Mouse (Mus musculus): ENCODE data around the gene AI837181. TPM values are rescaled to one million over a fixed set of nuclear protein-coding genes. Genes with fewer than 3 reads are reported as not detected.
A peak's percentile ranks its signal among the peaks of the same experiment; 100 is the strongest.

AI837181 gene
- total RNA-seq (2014; fragmentation: Nextera tagmentation): 29.8 and 30.5 TPM in 2 replicates
- total RNA-seq (2017): 10.2 and 10.5 TPM in 2 replicates
- polyA plus RNA-seq (2012): 59.5 and 68.5 TPM in 2 replicates

DNA sequence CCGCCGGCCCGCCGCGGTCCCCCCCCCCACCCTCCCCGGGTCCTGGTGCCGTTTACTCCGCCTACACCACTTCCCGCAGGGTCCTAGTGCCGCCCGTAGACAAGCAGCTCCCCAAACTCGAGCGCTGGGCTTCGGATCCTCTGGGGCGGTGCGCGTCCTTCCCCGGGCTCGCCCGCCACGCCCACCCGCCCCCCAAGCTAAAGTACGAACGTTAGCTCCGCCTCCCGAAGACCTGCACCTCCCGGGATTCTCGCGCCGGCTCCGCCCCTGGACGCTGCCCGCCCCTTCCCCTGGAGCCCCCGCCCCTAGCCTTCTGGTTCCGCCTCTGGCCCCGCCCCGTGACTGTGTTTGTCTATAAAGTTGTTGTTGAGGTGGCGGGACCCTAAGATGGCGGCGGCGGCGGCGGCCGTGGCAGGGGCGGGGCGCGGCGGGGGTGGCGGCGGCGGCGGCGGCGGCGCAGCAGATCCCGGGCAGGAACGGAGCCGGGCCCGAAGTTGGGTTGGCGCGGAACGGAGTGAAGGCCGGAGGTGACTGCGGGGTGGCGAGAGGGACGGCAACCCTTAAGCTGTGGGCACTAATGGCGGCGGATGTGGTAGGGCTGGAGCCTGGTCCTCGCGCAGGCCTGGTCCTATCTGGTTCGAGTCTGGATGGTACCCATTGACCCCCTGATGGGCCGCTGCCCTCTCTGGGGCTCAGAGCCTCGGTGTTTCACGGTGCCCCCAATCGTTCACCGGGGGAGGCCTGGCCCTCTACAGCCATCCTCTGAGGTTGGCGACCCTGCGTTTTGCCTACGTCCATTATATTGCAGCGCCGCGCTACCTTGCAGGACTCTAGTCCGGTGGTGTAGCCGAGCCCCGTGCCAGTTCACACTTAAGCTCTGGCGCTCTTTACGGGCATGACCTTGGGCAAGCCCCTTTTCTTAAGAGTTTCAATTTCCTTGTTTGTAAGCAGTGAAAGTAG is at the start of gene AI837181, which contains the start of gene Drap1:
Gene AI837181 (plus strand): TSS at position 363 of the 960 bp plus-strand sequence.
Gene Drap1 (minus strand): TSS at position 198 of the 960 bp plus-strand sequence.
- no peaks in the 10 kb centered on the region for H3K9me3 ChIP-seq (replicated peaks)
- TF ChIP-seq TAL1 (conservative IDR thresholded peaks at IDR 0.05; ENCODE audit: low read depth, low read length) (no peak), GATA2 (IDR thresholded peaks at IDR 0.05; ENCODE audit: borderline replicate concordance, low read depth, low read length) (no peak), GATA1 (IDR thresholded peaks at IDR 0.05; ENCODE audit: borderline replicate concordance, low read length) (no peak), POLR2AphosphoS5 (IDR thresholded peaks at IDR 0.05; ENCODE audit: insufficient replicate concordance, low read depth, low read length) (no peak), CTCF (IDR thresholded peaks at IDR 0.05; ENCODE audit: low read depth, low read length) (no peak)
- no peaks in the 10 kb centered on the region for H3K27me3 ChIP-seq (ENCODE audit: insufficient read depth, low read length)
- peaks cover 55% of the 10 kb centered on the region for H3K4me1 ChIP-seq (ENCODE audit: insufficient read depth, low read depth, low read length)
- peaks cover 76% of the 10 kb centered on the region for H3K36me3 ChIP-seq (replicated peaks)
- DNase-seq (ENCODE audit: low spot score) (peak; percentile 97), ATAC-seq (ENCODE audit: extremely low read depth, insufficient number of reproducible peaks, low FRiP score, poor library complexity, severe bottlenecking) (peak; percentile 76)
- H3K4me3 ChIP-seq (ENCODE audit: low read depth, low read length): peak within 1 kb of the TSS; percentile 100

DNA sequence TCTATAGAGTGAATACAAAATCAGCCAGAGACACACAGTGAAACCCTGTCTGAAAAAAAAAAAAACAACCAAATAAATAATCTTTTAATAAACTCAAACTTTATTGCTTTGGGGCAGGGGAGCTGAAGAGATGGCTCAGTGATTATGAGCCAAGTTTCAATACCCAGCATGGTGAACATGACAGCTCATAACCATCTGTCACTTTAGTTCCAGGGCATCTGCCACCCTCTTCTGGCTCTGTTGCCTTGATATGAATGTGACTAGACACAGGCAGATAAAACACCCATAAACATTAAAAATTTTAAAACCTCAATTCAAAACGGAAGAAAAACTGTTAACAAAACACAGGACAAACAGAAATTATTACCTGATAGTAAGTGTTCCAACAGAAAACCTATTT is 47.5 kb upstream of the AI837181 start:
- Histone ChIP-seq H3K36me3 (replicated peaks) (peaks cover 94% of the 10 kb centered on the region), H3K9me3 (replicated peaks) (no peaks in the 10 kb centered on the region), H3K4me3 (ENCODE audit: low read depth, low read length) (no peak overlapping the region), H3K4me1 (ENCODE audit: insufficient read depth, low read depth, low read length) (peaks cover 6% of the 10 kb centered on the region; the same call in 1 of the 2 replicates), H3K27me3 (ENCODE audit: insufficient read depth, low read length) (no peaks in the 10 kb centered on the region)
- TF ChIP-seq GATA1 (IDR thresholded peaks at IDR 0.05; ENCODE audit: borderline replicate concordance, low read length): no peak
- DNase-seq (ENCODE audit: low spot score) (no peak), ATAC-seq (ENCODE audit: extremely low read depth, insufficient number of reproducible peaks, low FRiP score, poor library complexity, severe bottlenecking) (no peak)

- no peaks in the 10 kb centered on the region for H3K27me3 ChIP-seq (ENCODE audit: insufficient read depth, low read length)
- peaks cover 89% of the 10 kb centered on the region for H3K36me3 ChIP-seq (replicated peaks)
- no peaks in the 10 kb centered on the region for H3K9me3 ChIP-seq (replicated peaks)
- ATAC-seq (ENCODE audit: extremely low read depth, insufficient number of reproducible peaks, low FRiP score, poor library complexity, severe bottlenecking) (no peak), DNase-seq (ENCODE audit: low spot score) (no peak)
- no peak for TF ChIP-seq POLR2AphosphoS5 (IDR thresholded peaks at IDR 0.05; ENCODE audit: insufficient replicate concordance, low read depth, low read length)
- no peak overlapping the region for H3K4me3 ChIP-seq (ENCODE audit: low read depth, low read length)
- peaks cover 25% of the 10 kb centered on the region for H3K4me1 ChIP-seq (ENCODE audit: insufficient read depth, low read depth, low read length)
Observed at GRCm38 (mm10) chr19:5383326-5383725, 41.6 kb upstream of the AI837181 start.

DNA sequence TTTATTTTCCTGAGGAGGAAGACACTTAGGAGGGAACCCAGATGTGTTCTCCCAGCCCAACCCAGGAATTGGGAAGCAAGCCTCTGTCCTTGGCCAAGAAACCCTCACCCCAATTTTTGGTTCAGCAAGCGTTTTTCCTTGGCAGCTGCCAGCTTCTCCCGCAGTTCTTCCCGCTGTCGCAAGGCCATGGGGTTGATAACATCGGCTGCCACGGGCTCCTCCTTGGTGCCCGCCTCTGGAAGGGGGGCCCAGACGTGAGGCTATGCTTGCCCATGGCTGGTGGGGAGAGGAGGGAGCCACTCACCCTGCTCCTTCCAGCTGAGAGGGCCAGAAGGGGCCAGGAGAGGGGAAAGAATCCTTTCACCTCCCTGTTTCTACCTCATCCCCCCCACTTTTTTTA is 40.2 kb upstream of the AI837181 start:
- ATAC-seq (ENCODE audit: extremely low read depth, insufficient number of reproducible peaks, low FRiP score, poor library complexity, severe bottlenecking) (no peak), DNase-seq (ENCODE audit: low spot score) (no peak)
- Histone ChIP-seq H3K9me3 (replicated peaks) (no peaks in the 10 kb centered on the region), H3K27me3 (ENCODE audit: insufficient read depth, low read length) (no peaks in the 10 kb centered on the region), H3K36me3 (replicated peaks) (peaks cover 75% of the 10 kb centered on the region), H3K4me3 (ENCODE audit: low read depth, low read length) (no peak overlapping the region), H3K4me1 (ENCODE audit: insufficient read depth, low read depth, low read length) (peaks cover 29% of the 10 kb centered on the region)
- TF ChIP-seq GATA2 (IDR thresholded peaks at IDR 0.05; ENCODE audit: borderline replicate concordance, low read depth, low read length) (no peak), CTCF (IDR thresholded peaks at IDR 0.05; ENCODE audit: low read depth, low read length) (no peak), TAL1 (conservative IDR thresholded peaks at IDR 0.05; ENCODE audit: low read depth, low read length) (no peak), GATA1 (IDR thresholded peaks at IDR 0.05; ENCODE audit: borderline replicate concordance, low read length) (no peak), POLR2AphosphoS5 (IDR thresholded peaks at IDR 0.05; ENCODE audit: insufficient replicate concordance, low read depth, low read length) (no peak)

DNA sequence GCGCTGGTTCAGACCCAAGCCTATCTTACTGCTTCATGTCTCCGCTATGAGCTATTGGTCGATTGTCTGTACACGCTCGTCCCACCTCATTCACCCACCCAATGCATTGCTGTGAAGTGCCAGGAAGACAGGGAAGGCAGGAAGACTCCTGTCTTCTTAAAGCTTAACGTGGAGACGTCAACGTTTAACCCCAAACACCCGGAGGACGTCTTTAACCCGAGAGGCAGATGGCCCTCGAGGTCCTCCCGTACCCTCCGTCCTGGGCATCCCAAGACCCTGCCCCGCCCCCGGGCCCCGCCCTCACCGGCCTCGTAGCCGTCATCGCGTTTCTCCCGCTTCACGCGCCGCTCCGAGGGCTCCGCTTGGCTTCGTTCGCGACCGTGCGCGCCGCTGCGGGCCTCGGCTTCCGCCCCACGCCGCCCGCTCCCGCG is 36.9 kb upstream of the AI837181 start:
- H3K4me3 ChIP-seq (ENCODE audit: low read depth, low read length): peak overlapping the region; percentile 96
- DNase-seq (ENCODE audit: low spot score) (peak; percentile 50), ATAC-seq (ENCODE audit: extremely low read depth, insufficient number of reproducible peaks, low FRiP score, poor library complexity, severe bottlenecking) (no peak)
- H3K36me3 ChIP-seq (replicated peaks): peaks cover 61% of the 10 kb centered on the region
- peaks cover 49% of the 10 kb centered on the region for H3K4me1 ChIP-seq (ENCODE audit: insufficient read depth, low read depth, low read length)
- no peak for TF ChIP-seq GATA2 (IDR thresholded peaks at IDR 0.05; ENCODE audit: borderline replicate concordance, low read depth, low read length)
- TF ChIP-seq TAL1 (conservative IDR thresholded peaks at IDR 0.05; ENCODE audit: low read depth, low read length): no peak
- no peak for TF ChIP-seq CTCF (IDR thresholded peaks at IDR 0.05; ENCODE audit: low read depth, low read length)
- no peak for TF ChIP-seq POLR2AphosphoS5 (IDR thresholded peaks at IDR 0.05; ENCODE audit: insufficient replicate concordance, low read depth, low read length)
- no peak for TF ChIP-seq GATA1 (IDR thresholded peaks at IDR 0.05; ENCODE audit: borderline replicate concordance, low read length)
- no peaks in the 10 kb centered on the region for H3K27me3 ChIP-seq (ENCODE audit: insufficient read depth, low read length)
- H3K9me3 ChIP-seq (replicated peaks): no peaks in the 10 kb centered on the region

- TF ChIP-seq CTCF (IDR thresholded peaks at IDR 0.05; ENCODE audit: low read depth, low read length) (no peak), TAL1 (conservative IDR thresholded peaks at IDR 0.05; ENCODE audit: low read depth, low read length) (no peak), GATA2 (IDR thresholded peaks at IDR 0.05; ENCODE audit: borderline replicate concordance, low read depth, low read length) (no peak), POLR2AphosphoS5 (IDR thresholded peaks at IDR 0.05; ENCODE audit: insufficient replicate concordance, low read depth, low read length) (no peak), GATA1 (IDR thresholded peaks at IDR 0.05; ENCODE audit: borderline replicate concordance, low read length) (no peak)
- peak within 1 kb of the TSS; percentile 96 for H3K4me3 ChIP-seq (ENCODE audit: low read depth, low read length)
- H3K4me1 ChIP-seq (ENCODE audit: insufficient read depth, low read depth, low read length): peaks cover 50% of the 10 kb centered on the region
- H3K27me3 ChIP-seq (ENCODE audit: insufficient read depth, low read length): no peaks in the 10 kb centered on the region
- DNase-seq (ENCODE audit: low spot score): peak; percentile 97
- no peaks in the 10 kb centered on the region for H3K9me3 ChIP-seq (replicated peaks)
- peak; percentile 76 for ATAC-seq (ENCODE audit: extremely low read depth, insufficient number of reproducible peaks, low FRiP score, poor library complexity, severe bottlenecking)
- peaks cover 54% of the 10 kb centered on the region for H3K36me3 ChIP-seq (replicated peaks)
Observed at GRCm38 (mm10) chr19:5388588-5389242, 36.2 kb upstream of the AI837181 start, which contains the start of gene Sart1. TSS of gene Sart1 (minus strand) at chr19:5388703.
